Mouse (Mus musculus): ENCODE measurements around the gene Tarm1. TPM values are rescaled to one million over a fixed set of nuclear protein-coding genes. Genes with fewer than 3 reads are reported as not detected.

The Tarm1 gene
- 0.14 and 0.22 TPM in 2 replicates for polyA plus RNA-seq (2012; rRNA removed)

GRCm38 (mm10) chr7:3502439-3502838, at the start of gene Tarm1:
Tarm1 (minus strand) TSS chr7:3502624.
- DNase-seq (ENCODE audit: low read depth, low spot score) = no peak
- 66% methylated on average over 6 of the region's 6 CpGs for WGBS

GRCm38 (mm10) chr7:3505913-3506312, 3.5 kb upstream of the Tarm1 start:
- WGBS = 72% methylated on average over 3 of the region's 3 CpGs
- DNase-seq (ENCODE audit: low read depth, low spot score) = no peak

GRCm38 (mm10) chr7:3500406-3500805, 2.0 kb downstream of the Tarm1 start:
- DNase-seq (ENCODE audit: low read depth, low spot score) = no peak
- WGBS = 100% methylated on average over 1 of the region's 1 CpGs

- WGBS = 80% methylated on average over 6 of the region's 6 CpGs
Measured at GRCm38 (mm10) chr7:3481948-3482608, 20.3 kb downstream of the Tarm1 start.

GRCm38 (mm10) chr7:3476728-3477127, 25.7 kb downstream of the Tarm1 start:
- no peak for DNase-seq (ENCODE audit: low read depth, low spot score)
- 67% methylated on average over 5 of the region's 5 CpGs for WGBS

More at GRCm38 (mm10) chr7:3481948-3482608, 20.3 kb downstream of the Tarm1 start:
- DNase-seq (ENCODE audit: low read depth, low spot score) = no peak

- WGBS = 12% methylated on average over 19 of the region's 19 CpGs
Measured at GRCm38 (mm10) chr7:3474291-3475080, 27.9 kb downstream of the Tarm1 start.

GRCm38 (mm10) chr7:3472774-3473173, 29.6 kb downstream of the Tarm1 start:
- DNase-seq (ENCODE audit: low read depth, low spot score) = no peak
- 75% methylated on average over 3 of the region's 3 CpGs for WGBS

More at GRCm38 (mm10) chr7:3474291-3475080, 27.9 kb downstream of the Tarm1 start:
- DNase-seq (ENCODE audit: low read depth, low spot score) = no peak

- WGBS = 39% methylated on average over 2 of the region's 2 CpGs
- no peak for DNase-seq (ENCODE audit: low read depth, low spot score)
Measured at GRCm38 (mm10) chr7:3468614-3469013, 33.8 kb downstream of the Tarm1 start.

GRCm38 (mm10) chr7:3463306-3463705, 39.1 kb downstream of the Tarm1 start:
- WGBS = 71% methylated on average over 4 of the region's 4 CpGs

GRCm38 (mm10) chr7:3460261-3460660, 42.2 kb downstream of the Tarm1 start:
- no peak for DNase-seq (ENCODE audit: low read depth, low spot score)
- WGBS = 81% methylated on average over 8 of the region's 8 CpGs

More at GRCm38 (mm10) chr7:3463306-3463705, 39.1 kb downstream of the Tarm1 start:
- DNase-seq (ENCODE audit: low read depth, low spot score) = no peak

GRCm38 (mm10) chr7:3457841-3458217, 44.6 kb downstream of the Tarm1 start:
- WGBS = 72% methylated on average over 9 of the region's 9 CpGs
- no peak for DNase-seq (ENCODE audit: low read depth, low spot score)

- WGBS = 93% methylated on average over 10 of the region's 10 CpGs
- no peak for DNase-seq (ENCODE audit: low read depth, low spot score)
Measured at GRCm38 (mm10) chr7:3457111-3457840, 45.1 kb downstream of the Tarm1 start.

GRCm38 (mm10) chr7:3453486-3454183, 48.8 kb downstream of the Tarm1 start:
- no peak for DNase-seq (ENCODE audit: low read depth, low spot score)
- WGBS = 54% methylated on average over 11 of the region's 11 CpGs

- 52% methylated on average over 12 of the region's 12 CpGs for WGBS
- no peak for DNase-seq (ENCODE audit: low read depth, low spot score)
Measured at GRCm38 (mm10) chr7:3452821-3453485, 49.5 kb downstream of the Tarm1 start.

- 41% methylated on average over 6 of the region's 6 CpGs for WGBS
- DNase-seq (ENCODE audit: low read depth, low spot score) = no peak
Measured at GRCm38 (mm10) chr7:3451161-3451560, 51.3 kb downstream of the Tarm1 start.

GRCm38 (mm10) chr7:3450671-3451070, 51.8 kb downstream of the Tarm1 start:
- WGBS = 52% methylated on average over 5 of the region's 5 CpGs
- DNase-seq (ENCODE audit: low read depth, low spot score) = no peak

GRCm38 (mm10) chr7:3448737-3449454, 53.5 kb downstream of the Tarm1 start:
- WGBS = 24% methylated on average over 15 of the region's 15 CpGs
- peak; percentile 3 for DNase-seq (ENCODE audit: low read depth, low spot score)

GRCm38 (mm10) chr7:3447026-3447425, 55.4 kb downstream of the Tarm1 start:
- WGBS = 66% methylated on average over 4 of the region's 4 CpGs
- DNase-seq (ENCODE audit: low read depth, low spot score) = no peak

- 65% methylated on average over 3 of the region's 3 CpGs for WGBS
Measured at GRCm38 (mm10) chr7:3446584-3446983, 55.8 kb downstream of the Tarm1 start.

More at GRCm38 (mm10) chr7:3446584-3446983, 55.8 kb downstream of the Tarm1 start:
- no peak for DNase-seq (ENCODE audit: low read depth, low spot score)

Measured in large intestine, adult 2 months (tissue).